Mouse (Mus musculus) embryo, embryonic 10 days (tissue): ENCODE data around the gene Csdc2.
A peak's percentile ranks its signal among the peaks of the same experiment; 100 is the strongest.
"Not testable (repeated sequence)": the region's sequence is repeated elsewhere in the genome, so short reads cannot be mapped to it uniquely, and the experiment has no call there.

Experiments
- DNase-seq: peaks from one replicate; pipeline ENCODE4 v3.0.0-alpha.2; 2015; ENCODE audit warnings: low spot score

Gene Csdc2

GRCm38 (mm10) chr15:81955414-81955813 is 18.9 kb downstream of the Csdc2 start:
- DNase-seq: no peak

GRCm38 (mm10) chr15:81956457-81956856 is 19.9 kb downstream of the Csdc2 start:
- peak; percentile 39 for DNase-seq

- no peak for DNase-seq
These were observed 21.0 kb downstream of the Csdc2 start for GRCm38 (mm10) chr15:81957598-81957997.

- DNase-seq: no peak
These were observed 22.3 kb downstream of the Csdc2 start for GRCm38 (mm10) chr15:81958906-81959305.

- DNase-seq: peak; percentile 99
These were observed 23.9 kb downstream of the Csdc2 start, which contains the start of gene Pmm1 for GRCm38 (mm10) chr15:81960171-81961077. TSS of gene Pmm1 (minus strand) at chr15:81960930.

DNA sequence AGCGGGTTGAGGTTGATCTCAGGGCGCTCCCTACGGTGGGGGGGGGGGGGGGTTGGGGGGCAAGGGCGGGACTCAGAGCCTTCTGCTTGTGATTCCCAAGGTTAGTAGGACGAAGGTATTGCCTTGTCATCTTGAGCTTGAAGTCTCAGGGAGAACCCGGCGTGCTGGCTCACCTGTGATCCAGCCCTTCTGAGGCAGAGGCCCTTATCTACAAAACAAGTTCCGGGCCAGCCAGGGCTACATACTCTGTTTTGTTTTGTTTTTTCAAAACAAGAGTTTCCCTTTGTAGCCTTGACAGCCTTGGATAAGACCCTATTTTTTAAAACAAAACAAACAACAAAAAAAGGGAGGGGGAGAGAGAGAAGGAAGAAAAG is 24.5 kb downstream of the Csdc2 start:
- DNase-seq: no peak

- DNase-seq: no peak
These were observed 27.7 kb downstream of the Csdc2 start for GRCm38 (mm10) chr15:81964262-81964661.

DNA sequence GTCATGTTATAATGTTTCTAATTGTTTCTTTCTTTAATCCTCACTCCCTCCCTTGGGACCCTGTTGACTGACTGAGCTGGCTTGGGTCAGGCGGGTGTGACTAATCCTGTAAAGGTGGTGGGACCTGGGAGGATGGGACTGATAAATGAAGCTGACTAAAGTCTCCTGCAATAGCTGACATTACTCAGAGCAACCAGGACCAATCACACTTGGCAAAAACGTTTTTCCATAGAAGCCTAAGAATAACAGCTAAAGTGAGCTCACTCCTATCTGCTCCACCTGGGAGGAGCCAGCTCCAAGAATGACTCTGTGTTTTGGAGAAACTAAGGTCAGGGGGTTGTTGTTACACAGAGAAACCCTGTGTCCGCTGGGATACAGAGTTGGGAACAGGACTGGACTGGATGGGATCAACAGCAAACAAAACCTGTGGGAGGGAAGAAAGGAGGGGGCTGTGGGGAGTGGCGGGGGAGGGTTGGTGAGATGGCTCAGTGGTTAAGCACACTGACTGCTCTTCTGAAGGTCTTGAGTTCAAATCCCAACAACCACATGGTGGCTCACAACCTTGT is 28.5 kb downstream of the Csdc2 start:
- no peak for DNase-seq

- DNase-seq: no peak
These were observed 29.7 kb downstream of the Csdc2 start for GRCm38 (mm10) chr15:81966062-81966829.

DNA sequence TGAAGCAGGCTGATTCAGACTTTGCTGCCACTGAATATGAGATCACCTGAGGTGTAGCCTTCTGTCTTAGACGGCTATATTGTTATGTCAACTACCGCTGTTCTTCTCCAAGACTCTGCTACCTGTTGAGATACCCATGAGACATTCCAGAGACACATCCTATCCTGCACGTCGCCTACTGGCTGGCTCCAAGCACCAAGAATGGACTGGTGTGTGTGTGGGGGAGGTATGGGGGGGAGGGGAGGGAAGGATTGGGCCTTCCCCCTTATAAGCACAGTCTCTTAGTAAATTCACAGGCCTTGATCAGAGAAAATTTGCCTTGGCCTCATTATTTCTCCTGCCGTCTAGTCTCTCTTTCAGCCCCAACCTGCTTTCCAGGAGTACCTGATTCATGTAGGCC is 31.3 kb downstream of the Csdc2 start:
- DNase-seq: no peak

DNA sequence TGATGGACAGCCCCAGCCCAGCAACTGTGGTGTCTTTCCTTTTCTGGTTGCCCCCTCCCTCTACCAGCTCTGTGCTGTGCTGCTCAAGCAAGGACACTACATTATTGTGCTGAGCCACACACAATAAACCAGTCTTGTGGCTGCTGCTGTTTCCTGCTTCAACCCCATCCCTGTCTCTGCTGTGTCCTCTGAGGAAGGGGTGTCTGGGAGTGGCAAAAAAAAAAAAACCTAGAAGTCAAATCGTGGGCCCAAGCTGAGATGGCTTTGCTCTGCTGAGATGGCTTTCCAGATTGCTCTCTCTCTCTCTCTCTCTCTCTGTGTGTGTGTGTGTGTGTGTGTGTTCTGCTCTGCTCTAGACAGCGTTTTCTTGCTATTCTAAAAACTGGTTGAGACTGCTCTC is 31.9 kb downstream of the Csdc2 start:
- DNase-seq: no peak

- no peak for DNase-seq
These were observed 32.6 kb downstream of the Csdc2 start for GRCm38 (mm10) chr15:81969173-81969572.

GRCm38 (mm10) chr15:81969635-81970034 is 33.1 kb downstream of the Csdc2 start:
- not testable (repeated sequence) for DNase-seq

GRCm38 (mm10) chr15:81970498-81970897 is 33.9 kb downstream of the Csdc2 start:
- not testable (repeated sequence) for DNase-seq

GRCm38 (mm10) chr15:81975156-81975555 is 38.6 kb downstream of the Csdc2 start:
- not testable (repeated sequence) for DNase-seq

DNA sequence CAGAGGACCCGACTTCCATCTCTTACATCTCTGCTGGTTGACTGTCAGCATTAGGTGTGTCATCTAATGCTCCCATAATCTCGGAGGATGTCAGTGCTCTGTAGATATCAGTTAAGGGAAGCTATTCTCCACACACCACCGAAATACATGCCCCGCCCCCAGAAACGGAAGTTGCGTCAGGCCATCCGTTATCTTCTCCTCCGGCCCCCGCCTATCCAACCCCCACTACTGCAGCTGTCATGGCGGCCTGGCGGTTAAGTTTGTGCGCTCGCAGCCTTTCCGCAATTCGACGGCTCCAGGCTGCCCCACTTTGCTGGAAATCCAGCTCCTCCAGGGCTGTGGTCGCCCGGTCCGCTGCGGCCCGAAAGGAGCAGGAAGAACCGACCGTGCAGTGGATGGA is 43.8 kb downstream of the Csdc2 start, which contains the start of gene 1700029P11Rik:
Gene 1700029P11Rik, plus strand, starts transcription at position 220 of the 400 bp plus-strand sequence.
- DNase-seq: no peak

GRCm38 (mm10) chr15:81982173-81982572 is 45.6 kb downstream of the Csdc2 start:
- DNase-seq: no peak

DNA sequence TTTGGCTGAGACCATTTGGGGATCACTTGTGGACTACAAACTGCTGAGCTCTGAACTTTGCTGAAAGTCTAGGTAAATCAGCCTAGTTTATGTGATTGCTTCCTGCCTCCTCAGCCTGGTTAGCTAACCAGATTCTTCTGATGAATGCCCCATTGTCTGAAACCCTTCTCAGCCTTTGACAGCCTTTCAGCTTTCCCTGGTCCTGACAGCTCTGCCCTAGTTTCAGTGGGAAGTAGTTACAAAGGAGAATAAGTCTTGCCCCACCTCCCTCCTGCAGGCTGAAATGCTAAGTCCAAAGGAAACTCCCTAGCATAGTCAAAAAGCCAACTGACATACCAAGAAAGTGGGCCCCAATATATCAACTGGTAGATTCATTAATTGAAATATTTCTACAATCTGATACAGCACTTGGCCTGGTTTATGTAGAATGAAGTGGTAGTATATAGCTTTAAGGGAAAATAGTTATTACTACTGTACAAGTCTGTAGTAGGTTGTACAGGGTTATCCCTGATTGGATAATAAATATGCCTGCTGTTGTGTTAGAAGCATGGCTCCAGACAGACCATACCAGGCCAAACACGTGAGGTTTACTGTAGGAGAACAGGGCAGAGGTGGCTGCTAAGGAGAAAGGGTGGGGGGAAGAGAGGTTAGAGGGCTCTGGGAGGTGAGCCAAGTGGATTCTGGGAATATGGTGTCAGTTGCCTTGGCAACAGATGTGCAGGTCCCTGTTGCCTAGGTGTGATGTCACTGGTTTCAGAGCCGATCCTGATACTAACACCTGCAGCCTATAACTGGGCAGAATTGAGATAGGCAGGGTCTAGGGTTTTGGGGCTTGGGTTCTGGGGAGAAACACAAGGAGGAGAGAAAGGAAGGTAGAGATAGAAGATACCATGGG is 49.0 kb downstream of the Csdc2 start:
- peak; percentile 41 for DNase-seq

- DNase-seq: no peak
These were observed 51.1 kb downstream of the Csdc2 start, which contains the start of gene Xrcc6 for GRCm38 (mm10) chr15:81987646-81988045. TSS of gene Xrcc6 (plus strand) at chr15:81987835.

GRCm38 (mm10) chr15:81989371-81990062 is 53.0 kb downstream of the Csdc2 start:
- DNase-seq: peak; percentile 91

DNA sequence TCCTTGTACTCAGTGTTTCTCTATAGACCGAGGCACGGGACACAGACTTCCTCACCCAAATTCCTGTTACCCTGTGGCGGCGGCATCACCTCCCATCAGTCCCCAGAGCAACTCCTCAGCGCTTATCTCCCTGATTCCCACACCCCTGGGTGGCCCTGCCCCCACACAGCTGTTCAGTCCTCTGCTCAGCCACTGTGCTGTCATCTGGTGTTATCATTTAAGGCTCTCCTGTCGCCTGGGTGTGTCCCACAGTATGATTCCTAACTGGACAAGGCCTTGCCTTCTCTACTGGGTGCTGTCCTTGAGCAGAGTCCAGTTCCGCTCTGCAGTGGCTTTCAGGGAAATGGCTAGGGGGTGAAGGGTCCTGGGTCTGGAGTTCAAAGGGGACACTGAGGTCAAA is 54.0 kb downstream of the Csdc2 start:
- peak; percentile 27 for DNase-seq
